Mouse (Mus musculus) heart, embryonic 10.5 days (tissue): ENCODE measurements at regions not wholly inside any gene's neighbourhood (a gene's known extent, or its start where the extent isn't known, plus 50 kb on each side); places are given as distances from the start of the nearest gene placed in this dataset.

Source experiments
- DNase-seq: peaks from one replicate; pipeline ENCODE4 v3.0.0-alpha.2; 2017; ENCODE audit warnings: low spot score
- H3K27ac ChIP-seq: fragments of 300-500 bp; sonication (generic); 2 replicates; pipeline ENCODE4 v1.5.1; 2016; ENCODE audit warnings: mild to moderate bottlenecking
- H3K27me3 ChIP-seq: fragments of 300-500 bp; sonication (generic); 2 replicates; pipeline ENCODE4 v1.6.1; 2016; ENCODE audit warnings: mild to moderate bottlenecking; ENCODE audit not compliant: poor library complexity, insufficient read depth, severe bottlenecking
- H3K36me3 ChIP-seq: fragments of 300-500 bp; sonication (generic); 2 replicates; pipeline ENCODE4 v1.6.1; 2016; ENCODE audit warnings: mild to moderate bottlenecking, moderate library complexity
- H3K4me1 ChIP-seq: fragments of 300-500 bp; sonication (generic); 2 replicates; pipeline ENCODE4 v1.6.1; 2016; ENCODE audit warnings: mild to moderate bottlenecking
- H3K4me3 ChIP-seq: fragments of 300-500 bp; sonication (generic); 2 replicates; pipeline ENCODE4 v1.5.1; 2016; ENCODE audit warnings: mild to moderate bottlenecking, moderate library complexity
- H3K9me3 ChIP-seq: fragments of 300-500 bp; sonication (generic); 2 replicates; pipeline ENCODE4 v1.6.1; 2016; ENCODE audit warnings: mild to moderate bottlenecking, moderate library complexity
- WGBS: fragments of 180-500 bp; shearing (Covaris S2); methylation state at CpG from one replicate; pipeline ENCODE4 v1.1.7; 2016; 5-methylcytosine and 5-hydroxymethylcytosine counted together

- 83% methylated on average over 11 of the region's 11 CpGs for WGBS
- DNase-seq, result no peak
Measured at GRCm38 (mm10) chr6:143614431-143614987, 447.5 kb downstream of the Etnk1 start.

DNA sequence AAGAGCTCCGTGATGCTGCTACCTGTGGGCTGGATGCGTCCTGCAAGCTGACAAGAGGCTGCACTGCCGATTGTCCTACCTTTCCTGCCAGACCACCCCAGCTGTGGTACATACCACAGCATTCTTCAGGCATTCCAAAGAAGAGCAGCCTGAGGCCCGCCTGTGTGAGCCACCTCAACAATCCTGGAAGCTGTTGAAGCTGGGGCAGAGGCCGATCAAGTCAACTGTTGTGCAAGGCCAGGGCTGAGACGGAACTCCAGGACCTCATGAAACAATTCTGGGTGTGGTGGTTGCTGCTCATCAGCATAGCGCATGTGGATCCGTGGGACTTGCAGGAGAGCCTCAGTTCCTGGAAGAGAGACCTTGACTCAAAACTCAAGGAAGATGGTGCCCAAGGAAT is 448.3 kb downstream of the Etnk1 start:
- Histone ChIP-seq H3K9me3 (no peaks in the 10 kb centered on the region), H3K27ac (no peak overlapping the region)
- 67% methylated on average over 8 of the region's 8 CpGs for WGBS

More at GRCm38 (mm10) chr6:143614431-143614987, 447.5 kb downstream of the Etnk1 start:
- no peaks in the 10 kb centered on the region for H3K27me3 ChIP-seq
- H3K36me3 ChIP-seq, result no peaks in the 10 kb centered on the region
- H3K27ac ChIP-seq, result no peak overlapping the region
- no peaks in the 10 kb centered on the region for H3K9me3 ChIP-seq
- H3K4me3 ChIP-seq, result no peak overlapping the region
- H3K4me1 ChIP-seq, result no peaks in the 10 kb centered on the region

GRCm38 (mm10) chr6:143616386-143616785 is 449.4 kb downstream of the Etnk1 start:
- Histone ChIP-seq H3K36me3 (no peaks in the 10 kb centered on the region), H3K9me3 (no peaks in the 10 kb centered on the region), H3K27me3 (no peaks in the 10 kb centered on the region), H3K4me3 (no peak overlapping the region), H3K4me1 (no peaks in the 10 kb centered on the region), H3K27ac (no peak overlapping the region)
- DNase-seq, result no peak
- WGBS, result 85% methylated on average over 4 of the region's 4 CpGs

More for the DNA sequence above, 448.3 kb downstream of the Etnk1 start:
- no peak for DNase-seq
- Histone ChIP-seq H3K36me3 (no peaks in the 10 kb centered on the region), H3K4me1 (no peaks in the 10 kb centered on the region), H3K27me3 (no peaks in the 10 kb centered on the region), H3K4me3 (no peak overlapping the region)

- H3K27ac ChIP-seq, result no peak overlapping the region
- no peak for DNase-seq
- H3K27me3 ChIP-seq, result no peaks in the 10 kb centered on the region
- no peaks in the 10 kb centered on the region for H3K4me1 ChIP-seq
- no peaks in the 10 kb centered on the region for H3K36me3 ChIP-seq
- WGBS, result 66% methylated on average over 10 of the region's 10 CpGs
- no peak overlapping the region for H3K4me3 ChIP-seq
- H3K9me3 ChIP-seq, result no peaks in the 10 kb centered on the region
Measured at GRCm38 (mm10) chr6:143618558-143618957, 451.5 kb downstream of the Etnk1 start.

- WGBS, result 68% methylated on average over 2 of the region's 2 CpGs
Measured at GRCm38 (mm10) chr6:143620583-143620982, 453.6 kb downstream of the Etnk1 start.

GRCm38 (mm10) chr6:143622161-143622560 is 455.1 kb downstream of the Etnk1 start:
- DNase-seq, result no peak
- Histone ChIP-seq H3K9me3 (no peaks in the 10 kb centered on the region), H3K4me3 (no peak overlapping the region), H3K27ac (no peak overlapping the region), H3K27me3 (no peaks in the 10 kb centered on the region), H3K4me1 (no peaks in the 10 kb centered on the region), H3K36me3 (no peaks in the 10 kb centered on the region)
- WGBS, result 69% methylated on average over 2 of the region's 2 CpGs

More at GRCm38 (mm10) chr6:143620583-143620982, 453.6 kb downstream of the Etnk1 start:
- Histone ChIP-seq H3K9me3 (no peaks in the 10 kb centered on the region), H3K27ac (no peak overlapping the region), H3K4me3 (no peak overlapping the region), H3K4me1 (no peaks in the 10 kb centered on the region), H3K36me3 (no peaks in the 10 kb centered on the region), H3K27me3 (no peaks in the 10 kb centered on the region)
- DNase-seq, result no peak

- no peak overlapping the region for H3K4me3 ChIP-seq
- no peak for DNase-seq
- WGBS, result 89% methylated on average over 3 of the region's 3 CpGs
- H3K4me1 ChIP-seq, result no peaks in the 10 kb centered on the region
- no peaks in the 10 kb centered on the region for H3K36me3 ChIP-seq
- no peak overlapping the region for H3K27ac ChIP-seq
- H3K9me3 ChIP-seq, result no peaks in the 10 kb centered on the region
- H3K27me3 ChIP-seq, result no peaks in the 10 kb centered on the region
Measured at GRCm38 (mm10) chr6:143624901-143625300, 457.9 kb downstream of the Etnk1 start.

DNA sequence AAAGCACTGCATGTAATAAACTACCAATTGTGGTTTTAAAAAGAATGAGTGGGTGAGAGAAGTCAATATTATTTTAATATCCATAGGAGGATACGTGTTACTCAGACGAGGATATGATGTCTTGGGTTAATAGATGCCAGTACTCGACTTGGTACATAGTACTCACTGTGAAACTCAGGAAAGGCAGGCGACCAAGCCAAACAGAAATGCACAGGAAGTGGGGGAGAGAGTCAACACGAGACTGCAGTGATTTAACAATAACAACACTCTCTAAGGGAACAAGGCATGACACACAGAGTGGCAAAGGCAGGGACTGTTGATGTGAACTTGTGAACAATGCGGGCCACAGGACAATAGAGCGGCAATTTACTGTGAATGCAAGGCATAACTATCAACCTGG is 464.6 kb downstream of the Etnk1 start:
- no peak for DNase-seq
- WGBS, result 63% methylated on average over 7 of the region's 7 CpGs
- H3K9me3 ChIP-seq, result no peaks in the 10 kb centered on the region
- H3K4me3 ChIP-seq, result no peak overlapping the region
- H3K36me3 ChIP-seq, result no peaks in the 10 kb centered on the region
- H3K27ac ChIP-seq, result no peak overlapping the region
- H3K27me3 ChIP-seq, result no peaks in the 10 kb centered on the region
- H3K4me1 ChIP-seq, result 0 out of 2 replicates have a peak, but pooled peaks cover 3% of the 10 kb centered on the region

DNA sequence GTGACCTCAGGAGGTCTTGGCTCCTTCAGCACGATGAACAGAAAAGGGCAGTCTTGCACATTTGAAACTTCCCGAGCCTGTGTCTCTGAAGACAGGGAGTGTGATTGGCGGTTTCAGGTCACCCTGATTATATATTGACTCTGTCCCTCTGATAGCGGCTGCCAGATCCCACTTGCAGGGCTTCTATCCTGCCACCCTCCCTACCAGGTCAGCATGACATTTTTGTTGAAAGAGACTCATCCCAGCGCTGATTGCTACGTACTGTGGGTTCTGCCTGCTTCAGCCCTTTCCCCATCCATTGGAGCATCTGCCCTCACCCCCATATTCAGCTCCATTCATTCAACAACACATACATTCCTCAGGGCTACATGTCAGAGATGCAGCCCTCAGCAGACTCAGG is 466.7 kb downstream of the Etnk1 start:
- Histone ChIP-seq H3K36me3 (no peaks in the 10 kb centered on the region), H3K4me3 (no peak overlapping the region), H3K4me1 (0 out of 2 replicates have a peak, but pooled peaks cover 3% of the 10 kb centered on the region), H3K27ac (no peak overlapping the region), H3K27me3 (no peaks in the 10 kb centered on the region), H3K9me3 (no peaks in the 10 kb centered on the region)
- no peak for DNase-seq
- 76% methylated on average over 6 of the region's 6 CpGs for WGBS

- Histone ChIP-seq H3K36me3 (no peaks in the 10 kb centered on the region), H3K27me3 (no peaks in the 10 kb centered on the region), H3K27ac (no peak overlapping the region), H3K9me3 (no peaks in the 10 kb centered on the region), H3K4me3 (no peak overlapping the region), H3K4me1 (0 out of 2 replicates have a peak, but pooled peaks cover 3% of the 10 kb centered on the region)
- WGBS, result 83% methylated on average over 10 of the region's 10 CpGs
- DNase-seq, result no peak
Measured at GRCm38 (mm10) chr6:143634334-143634733, 467.3 kb downstream of the Etnk1 start.

DNA sequence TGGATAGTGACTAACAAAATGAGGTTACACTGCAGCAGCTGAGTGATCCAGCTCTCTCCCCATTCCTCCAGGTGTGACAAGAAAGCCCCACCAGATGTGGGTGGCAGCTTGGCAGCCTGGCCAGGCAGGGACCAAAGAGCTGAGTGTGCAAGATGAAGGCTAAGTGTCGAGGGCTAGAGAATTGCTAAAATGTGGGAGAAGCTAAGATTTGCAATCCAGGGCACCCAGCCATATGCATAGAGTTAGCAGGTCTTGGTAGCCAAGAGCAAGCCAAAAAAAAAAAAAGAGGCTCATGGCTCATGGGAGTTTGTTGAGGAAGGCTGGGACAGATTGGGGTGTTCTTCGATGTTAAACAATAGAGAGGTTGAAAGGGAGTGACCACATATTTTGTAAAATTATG is 468.0 kb downstream of the Etnk1 start:
- 85% methylated on average over 2 of the region's 2 CpGs for WGBS
- DNase-seq, result no peak
- Histone ChIP-seq H3K4me3 (no peak overlapping the region), H3K27me3 (no peaks in the 10 kb centered on the region), H3K4me1 (0 out of 2 replicates have a peak, but pooled peaks cover 3% of the 10 kb centered on the region), H3K9me3 (no peaks in the 10 kb centered on the region), H3K27ac (no peak overlapping the region), H3K36me3 (no peaks in the 10 kb centered on the region)

- Histone ChIP-seq H3K9me3 (no peaks in the 10 kb centered on the region), H3K27ac (no peak overlapping the region), H3K27me3 (no peaks in the 10 kb centered on the region), H3K4me1 (no peaks in the 10 kb centered on the region), H3K4me3 (no peak overlapping the region), H3K36me3 (no peaks in the 10 kb centered on the region)
- no peak for DNase-seq
- 72% methylated on average over 5 of the region's 5 CpGs for WGBS
Measured at GRCm38 (mm10) chr6:143640652-143641051, 473.6 kb downstream of the Etnk1 start.

GRCm38 (mm10) chr6:143642052-143642451 is 475.0 kb downstream of the Etnk1 start:
- H3K27me3 ChIP-seq, result no peaks in the 10 kb centered on the region
- no peak overlapping the region for H3K27ac ChIP-seq
- H3K4me3 ChIP-seq, result no peak overlapping the region
- 80% methylated on average over 3 of the region's 3 CpGs for WGBS
- H3K36me3 ChIP-seq, result no peaks in the 10 kb centered on the region
- no peaks in the 10 kb centered on the region for H3K4me1 ChIP-seq
- H3K9me3 ChIP-seq, result no peaks in the 10 kb centered on the region
- no peak for DNase-seq

DNA sequence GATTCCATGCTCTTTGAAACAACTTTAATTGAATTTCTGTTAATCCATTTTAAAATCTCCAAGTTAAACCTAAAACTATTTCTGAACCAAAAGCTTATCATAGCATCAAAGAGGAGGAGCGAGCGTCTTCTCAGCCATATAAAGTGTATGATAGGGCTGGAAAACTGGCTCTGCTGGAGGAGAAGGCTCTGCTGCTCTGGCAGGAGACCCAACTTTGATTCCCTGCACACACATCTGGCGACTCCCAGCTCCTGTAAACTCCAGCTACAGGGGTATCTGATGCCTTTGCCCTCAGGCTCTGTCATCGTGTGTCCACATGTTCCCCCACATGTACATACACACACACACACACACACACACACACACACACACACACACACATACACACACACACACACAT is 479.0 kb downstream of the Etnk1 start:
- DNase-seq, result no peak
- Histone ChIP-seq H3K36me3 (no peaks in the 10 kb centered on the region), H3K27ac (no peak overlapping the region), H3K4me1 (no peaks in the 10 kb centered on the region), H3K4me3 (no peak overlapping the region), H3K27me3 (no peaks in the 10 kb centered on the region), H3K9me3 (no peaks in the 10 kb centered on the region)
- WGBS, result 81% methylated on average over 4 of the region's 4 CpGs
